Mouse (Mus musculus) myocyte (in vitro differentiated cells): Measurements from ENCODE around the gene Cdc42ep1. TPM values are rescaled to one million over a fixed set of nuclear protein-coding genes. Genes with fewer than 3 reads are reported as not detected.
A peak's percentile ranks its signal among the peaks of the same experiment; 100 is the strongest.

Experiments
- H3K27me3 ChIP-seq: one replicate; pipeline ENCODE4 v1.6.1; 2011; ENCODE audit not compliant: control insufficient read depth, insufficient read depth, insufficient read length
- H3K36me3 ChIP-seq: one replicate; pipeline ENCODE4 v1.6.1; 2011; ENCODE audit not compliant: control insufficient read depth, insufficient read depth
- H3K4me2 ChIP-seq: one replicate; pipeline ENCODE4 v1.6.1; 2011; ENCODE audit warnings: low read depth, control low read depth
- H3K4me3 ChIP-seq: one replicate; pipeline ENCODE4 v1.5.1; 2011; ENCODE audit warnings: mild to moderate bottlenecking, control low read depth, moderate library complexity
- H3K79me2 ChIP-seq: one replicate; pipeline ENCODE4 v1.6.1; 2011; ENCODE audit not compliant: control insufficient read depth, insufficient read depth
- H3ac ChIP-seq: one replicate; pipeline ENCODE4 v1.6.1; 2011; ENCODE audit not compliant: control insufficient read depth, insufficient read length
- CEBPB ChIP-seq: IDR thresholded peaks from 2 replicates; pipeline ENCODE4 v1.6.1; 2011; ENCODE audit warnings: mild to moderate bottlenecking, moderate library complexity; ENCODE audit not compliant: poor library complexity, insufficient read depth, severe bottlenecking
- E2F4 ChIP-seq: IDR thresholded peaks from one replicate; pipeline ENCODE4 v1.6.1; 2011; ENCODE audit warnings: mild to moderate bottlenecking, control low read depth, moderate library complexity; ENCODE audit not compliant: insufficient read depth
- MAX ChIP-seq: IDR thresholded peaks from one replicate; pipeline ENCODE4 v1.6.1; 2011; ENCODE audit warnings: low read depth, mild to moderate bottlenecking, control low read depth
- MYOD1 ChIP-seq, 3 experiments: IDR thresholded peaks; one replicate each; pipeline ENCODE4 v1.6.1; 2011; ENCODE audit warnings: control low read depth in 2 of 3, low read depth in 2 of 3, mild to moderate bottlenecking in 2 of 3, moderate library complexity in 1 of 3; ENCODE audit not compliant: insufficient read length in 2 of 3, control insufficient read depth in 1 of 3
- MYOG ChIP-seq, 3 experiments: IDR thresholded peaks; one replicate each; pipeline ENCODE4 v1.6.1; 2011; ENCODE audit warnings: control low read depth in 2 of 3, low read depth in 2 of 3, mild to moderate bottlenecking in 2 of 3; ENCODE audit not compliant: insufficient read length in 2 of 3, control insufficient read depth in 1 of 3, insufficient read depth in 1 of 3
- POLR2A ChIP-seq: IDR thresholded peaks from one replicate; pipeline ENCODE4 v1.6.1; 2011; ENCODE audit warnings: low read depth, mild to moderate bottlenecking, control low read depth, moderate library complexity; ENCODE audit not compliant: insufficient read length
- POLR2AphosphoS2 ChIP-seq: IDR thresholded peaks from one replicate; pipeline ENCODE4 v1.6.1; 2011; ENCODE audit warnings: low read depth, control low read depth; ENCODE audit not compliant: insufficient read length
- REST ChIP-seq: IDR thresholded peaks from one replicate; pipeline ENCODE4 v1.6.1; 2011; ENCODE audit warnings: mild to moderate bottlenecking, control low read depth, moderate library complexity; ENCODE audit not compliant: insufficient read depth, insufficient read length
- SRF ChIP-seq: IDR thresholded peaks from one replicate; pipeline ENCODE4 v1.6.1; 2011; ENCODE audit warnings: low read depth; ENCODE audit not compliant: control insufficient read depth, insufficient read length
- TCF12 ChIP-seq: IDR thresholded peaks from one replicate; pipeline ENCODE4 v1.6.1; 2011; ENCODE audit warnings: mild to moderate bottlenecking, control low read depth; ENCODE audit not compliant: poor library complexity, insufficient read depth, severe bottlenecking
- TCF3 ChIP-seq: IDR thresholded peaks from one replicate; pipeline ENCODE4 v1.6.1; 2011; ENCODE audit warnings: low read depth, control low read depth; ENCODE audit not compliant: insufficient read length
- USF1 ChIP-seq: IDR thresholded peaks from one replicate; pipeline ENCODE4 v1.6.1; 2011; ENCODE audit warnings: low read depth, mild to moderate bottlenecking, control low read depth, moderate library complexity
- polyA plus RNA-seq: library from polyadenylated mRNA; unstranded; fragments of >200 nt; fragmentation: generic; extraction: Trizol; gene quantifications from one replicate; pipeline ENCODE4 v1.2.1, GENCODE M21; 2012; ENCODE audit warnings: missing spikeins

Cdc42ep1 gene
- polyA plus RNA-seq = 76.0 TPM

GRCm38 (mm10) chr15:78842371-78843163 is at the start of gene Cdc42ep1:
TSS of gene Cdc42ep1 (plus strand) at chr15:78842624.
- Histone ChIP-seq H3K79me2 (peaks cover 47% of the 10 kb centered on the region), H3K4me3 (peak within 1 kb of the TSS; percentile 64), H3K27me3 (no peaks in the 10 kb centered on the region), H3K4me2 (peak within 1 kb of the TSS; percentile 91), H3K36me3 (peaks cover 15% of the 10 kb centered on the region), H3ac (peak within 1 kb of the TSS; percentile 87)
- TF ChIP-seq REST (no peak), USF1 (no peak), POLR2A (peak; percentile 86), E2F4 (no peak), SRF (peak; percentile 33), MYOD1 (IDR thresholded peaks at IDR 0.05; ENCODE audit: control insufficient read depth in 1 of 3, insufficient read length in 2 of 3, low read depth in 2 of 3) (peak in 1 of 3 experiments; percentile 64), POLR2AphosphoS2 (peak; percentile 69), MAX (no peak), TCF12 (no peak), MYOG (IDR thresholded peaks at IDR 0.05; ENCODE audit: control insufficient read depth in 1 of 3, insufficient read depth in 1 of 3, insufficient read length in 2 of 3, low read depth in 2 of 3) (peak in 2 of 3 experiments; percentile 3 to 66), TCF3 (peak; percentile 27), CEBPB (no peak)

GRCm38 (mm10) chr15:78796196-78797059 is 46.0 kb upstream of the Cdc42ep1 start:
- Histone ChIP-seq H3K4me3 (no peak overlapping the region), H3K36me3 (no peaks in the 10 kb centered on the region), H3K79me2 (no peaks in the 10 kb centered on the region), H3K4me2 (peak overlapping the region; percentile 61), H3ac (no peak overlapping the region), H3K27me3 (peaks cover under 1% of the 10 kb centered on the region)
- peak; percentile 90 for TF ChIP-seq TCF12
- TF ChIP-seq POLR2A = no peak
- peak; percentile 90 for TF ChIP-seq TCF3
- peak; percentile 62 to 97 (median 94) for TF ChIP-seq MYOD1 (IDR thresholded peaks at IDR 0.05; ENCODE audit: control insufficient read depth in 1 of 3, insufficient read length in 2 of 3, low read depth in 2 of 3)
- peak; percentile 38 for TF ChIP-seq SRF
- TF ChIP-seq MYOG (IDR thresholded peaks at IDR 0.05; ENCODE audit: control insufficient read depth in 1 of 3, insufficient read depth in 1 of 3, insufficient read length in 2 of 3, low read depth in 2 of 3) = peak; percentile 81 to 94 (median 86)
- TF ChIP-seq USF1 = no peak

- peak overlapping the region; percentile 61 for H3K4me2 ChIP-seq
- no peak overlapping the region for H3K4me3 ChIP-seq
- H3K36me3 ChIP-seq = no peaks in the 10 kb centered on the region
- no peak overlapping the region for H3ac ChIP-seq
- no peak for TF ChIP-seq MYOG (IDR thresholded peaks at IDR 0.05; ENCODE audit: control insufficient read depth in 1 of 3, insufficient read depth in 1 of 3, insufficient read length in 2 of 3, low read depth in 2 of 3)
- no peak for TF ChIP-seq REST
- no peak for TF ChIP-seq TCF12
- TF ChIP-seq POLR2A = no peak
- no peak for TF ChIP-seq POLR2AphosphoS2
- TF ChIP-seq USF1 = no peak
- TF ChIP-seq TCF3 = no peak
- peaks cover 6% of the 10 kb centered on the region for H3K27me3 ChIP-seq
- H3K79me2 ChIP-seq = no peaks in the 10 kb centered on the region
These were observed 45.4 kb upstream of the Cdc42ep1 start for GRCm38 (mm10) chr15:78797060-78797329.

GRCm38 (mm10) chr15:78799029-78799428 is 43.4 kb upstream of the Cdc42ep1 start:
- TF ChIP-seq USF1 = no peak
- TF ChIP-seq TCF3 = no peak
- no peak for TF ChIP-seq REST
- peak in 2 of 3 experiments; percentile 19 to 22 for TF ChIP-seq MYOG (IDR thresholded peaks at IDR 0.05; ENCODE audit: control insufficient read depth in 1 of 3, insufficient read depth in 1 of 3, insufficient read length in 2 of 3, low read depth in 2 of 3)
- H3K4me2 ChIP-seq = no peak overlapping the region
- H3K27me3 ChIP-seq = peaks cover 24% of the 10 kb centered on the region

GRCm38 (mm10) chr15:78801571-78801970 is 40.9 kb upstream of the Cdc42ep1 start:
- TF ChIP-seq MYOG (IDR thresholded peaks at IDR 0.05; ENCODE audit: control insufficient read depth in 1 of 3, insufficient read depth in 1 of 3, insufficient read length in 2 of 3, low read depth in 2 of 3) (no peak), CEBPB (no peak), MAX (no peak), POLR2A (no peak), E2F4 (no peak), TCF3 (no peak), POLR2AphosphoS2 (no peak), USF1 (no peak), REST (no peak), TCF12 (no peak), MYOD1 (IDR thresholded peaks at IDR 0.05; ENCODE audit: control insufficient read depth in 1 of 3, insufficient read length in 2 of 3, low read depth in 2 of 3) (no peak)
- no peaks in the 10 kb centered on the region for H3K79me2 ChIP-seq
- peak overlapping the region; percentile 8 for H3ac ChIP-seq
- no peaks in the 10 kb centered on the region for H3K36me3 ChIP-seq
- peak overlapping the region; percentile 16 for H3K4me3 ChIP-seq
- H3K4me2 ChIP-seq = peak overlapping the region; percentile 86
- H3K27me3 ChIP-seq = peaks cover 24% of the 10 kb centered on the region

More at GRCm38 (mm10) chr15:78799029-78799428, 43.4 kb upstream of the Cdc42ep1 start:
- H3K36me3 ChIP-seq = no peaks in the 10 kb centered on the region
- H3ac ChIP-seq = no peak overlapping the region
- H3K79me2 ChIP-seq = no peaks in the 10 kb centered on the region
- no peak overlapping the region for H3K4me3 ChIP-seq
